Mouse (Mus musculus): ENCODE data around the gene Dnah12. TPM values are rescaled to one million over a fixed set of nuclear protein-coding genes. Genes with fewer than 3 reads are reported as not detected.
"Not testable (repeated sequence)": the region's sequence is repeated elsewhere in the genome, so short reads cannot be mapped to it uniquely, and the experiment has no call there.

Dnah12 gene
- polyA plus RNA-seq, 3 experiments from 2014 or later, result 0.04 to 0.06 TPM; not detected in 1

GRCm38 (mm10) chr14:26887244-26887643, 194.2 kb downstream of the Dnah12 start:
- no peak for ATAC-seq

- ATAC-seq, result no peak
Measured at GRCm38 (mm10) chr14:26890777-26891176, 197.7 kb downstream of the Dnah12 start.

GRCm38 (mm10) chr14:26894392-26894791, 201.3 kb downstream of the Dnah12 start, which contains the start of gene Asb14:
TSS of gene Asb14 (plus strand) at chr14:26894557.
- no peak for ATAC-seq

GRCm38 (mm10) chr14:26899490-26899889, 206.4 kb downstream of the Dnah12 start:
- no peak for ATAC-seq

- no peak for ATAC-seq
Measured at GRCm38 (mm10) chr14:26900893-26901292, 207.8 kb downstream of the Dnah12 start.

- no peak for ATAC-seq
Measured at GRCm38 (mm10) chr14:26907401-26907800, 214.3 kb downstream of the Dnah12 start.

GRCm38 (mm10) chr14:26910461-26910860, 217.4 kb downstream of the Dnah12 start:
- ATAC-seq, result not testable (repeated sequence)

GRCm38 (mm10) chr14:26911201-26911600, 218.1 kb downstream of the Dnah12 start:
- ATAC-seq, result no peak

- no peak for ATAC-seq
Measured at GRCm38 (mm10) chr14:26911826-26912225, 218.8 kb downstream of the Dnah12 start.

- no peak for ATAC-seq
Measured at GRCm38 (mm10) chr14:26913681-26914268, 220.7 kb downstream of the Dnah12 start.

GRCm38 (mm10) chr14:26919310-26919709, 226.2 kb downstream of the Dnah12 start:
- no peak for ATAC-seq

- no peak for ATAC-seq
Measured at GRCm38 (mm10) chr14:26923702-26924421, 230.8 kb downstream of the Dnah12 start.

GRCm38 (mm10) chr14:26934891-26935290, 241.8 kb downstream of the Dnah12 start:
- ATAC-seq, result no peak

- ATAC-seq, result no peak
Measured at GRCm38 (mm10) chr14:26935558-26935957, 242.5 kb downstream of the Dnah12 start.

Other genes starting within 250 kb of the Dnah12 start
- 10 to 100 TPM; 17.6 to 23.4 (median 19.2) TPM for gene Slmap, start 158.3 kb upstream of the Dnah12 start, polyA plus RNA-seq (2017; shearing (Covaris generic))
- 1 to 10 TPM; 3.3 to 7.0 (median 3.4) TPM for gene Dennd6a, start 119.4 kb upstream of the Dnah12 start, polyA plus RNA-seq (2017; shearing (Covaris generic))
- gene Arf4, start 55.2 kb upstream of the Dnah12 start, polyA plus RNA-seq (2017; shearing (Covaris generic)), result 100 to 1,000 TPM; 244 to 322 (median 274) TPM
- 1 to 10 TPM; 3.5 to 5.6 (median 5.2) TPM for gene Pde12, start 23.4 kb upstream of the Dnah12 start, polyA plus RNA-seq (2017; shearing (Covaris generic))
- under 1 TPM in 2 of 3 experiments, not detected in 1; 0.33 to 0.42 TPM for gene Asb14, start 201.3 kb downstream of the Dnah12 start, polyA plus RNA-seq (2017; shearing (Covaris generic))